Mouse (Mus musculus) lung, postnatal 0 days (tissue): Measurements from ENCODE around the gene Gm43191.

Source experiments
- CTCF ChIP-seq: IDR thresholded peaks from 2 replicates; pipeline ENCODE4 v1.5.1; 2016; ENCODE audit warnings: antibody characterized with exemption, mild to moderate bottlenecking
- EP300 ChIP-seq: IDR thresholded peaks from 2 replicates; pipeline ENCODE4 v1.6.1; 2016; ENCODE audit warnings: antibody characterized with exemption, mild to moderate bottlenecking, control low read depth

DNA sequence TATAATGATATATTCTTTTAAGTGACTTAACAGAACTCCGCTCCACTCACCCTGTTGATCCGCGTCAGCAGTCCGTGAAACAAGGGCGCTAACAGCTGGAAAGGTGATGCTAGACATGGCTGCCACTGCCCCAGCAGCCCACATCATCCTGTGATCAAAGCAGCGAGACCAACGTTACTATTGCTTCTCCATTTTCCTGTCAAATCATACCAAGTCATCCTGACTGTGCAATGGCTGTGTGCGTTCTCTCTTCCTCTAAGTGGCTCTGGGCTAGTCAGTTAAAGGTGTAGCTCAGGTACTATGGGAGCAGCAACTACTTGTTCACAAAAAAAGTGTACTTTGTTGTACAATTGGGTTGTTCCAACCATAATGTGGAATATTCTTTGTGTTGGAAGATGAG lies 46.2 kb downstream of the Gm43191 start:
- TF ChIP-seq CTCF (no peak), EP300 (no peak)
